Mouse (Mus musculus): ENCODE data around the gene Wsb2.

DNA sequence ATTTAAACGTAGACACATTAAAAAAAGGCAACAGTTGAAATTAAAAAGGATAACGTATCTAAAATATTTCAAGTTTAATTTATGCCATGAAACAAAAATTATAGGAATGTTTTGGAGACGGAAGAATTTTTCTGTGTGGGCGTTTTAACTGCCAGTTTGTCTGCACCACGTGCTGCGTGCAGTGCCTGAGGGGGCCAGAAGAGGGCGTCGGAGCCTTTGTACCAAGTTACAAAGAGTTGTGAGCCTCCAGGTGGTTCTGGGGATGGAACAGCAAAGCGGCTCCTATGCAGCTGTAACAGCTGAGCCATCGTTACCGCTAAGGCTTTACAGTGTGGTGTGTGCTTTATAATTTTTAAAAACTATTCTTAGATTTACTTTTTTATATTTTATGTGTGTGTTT, 1.6 kb downstream of the Wsb2 start:
- no peak for TF ChIP-seq POLR2A (IDR thresholded peaks at IDR 0.05; ENCODE audit: extremely low read depth, insufficient read depth, low read length)
- TF ChIP-seq CTCF (IDR thresholded peaks at IDR 0.05; ENCODE audit: extremely low read depth, insufficient read depth, low read length), result peak; percentile 72

Measured in cortical plate, adult 2 months (tissue).